Mouse (Mus musculus) T-helper 17 cell (primary cell): ENCODE results near the gene Ppid.

Experiments used
- in situ Hi-C, 2 experiments: fragments of 300-600 bp; cut with MboI, MseI; formaldehyde crosslinking; loops; 1 replicate in 1 of 2; 2 replicates in 1 of 2; pipeline ENCODE4 v1.15.1; 2025; ENCODE audit warnings: high pct_unique_total_duplicates in 2 of 2

The Ppid gene

GRCm38 (mm10) chr3:79590863-79591792 lies at the start of gene Ppid:
TSS of gene Ppid (plus strand) at chr3:79591342.
- in situ Hi-C loops = loop anchor here in 1 of 2 experiments (5.0 to 10.0 kb wide), 2 partner anchors 366 to 629 kb away; no protein-coding TSS in a partner anchor

GRCm38 (mm10) chr3:79542585-79542984 lies 48.6 kb upstream of the Ppid start:
- in situ Hi-C loops = no loop called here

- in situ Hi-C loops = no loop called here
Measured at GRCm38 (mm10) chr3:79548681-79549437, 42.3 kb upstream of the Ppid start.

GRCm38 (mm10) chr3:79549751-79550393 lies 41.3 kb upstream of the Ppid start:
- in situ Hi-C loops = no loop called here

- in situ Hi-C loops = no loop called here
Measured at GRCm38 (mm10) chr3:79551826-79552552, 39.2 kb upstream of the Ppid start.

- in situ Hi-C loops = no loop called here
Measured at GRCm38 (mm10) chr3:79553779-79554178, 37.4 kb upstream of the Ppid start.

- in situ Hi-C loops = no loop called here
Measured at GRCm38 (mm10) chr3:79555061-79555460, 36.1 kb upstream of the Ppid start.

- in situ Hi-C loops = no loop called here
Measured at GRCm38 (mm10) chr3:79559021-79559772, 31.9 kb upstream of the Ppid start.

- in situ Hi-C loops = loop anchor here in 1 of 2 experiments (10.0 kb wide), 1 partner anchor 595 kb away; no protein-coding TSS in a partner anchor
Measured at GRCm38 (mm10) chr3:79559773-79560045, 31.4 kb upstream of the Ppid start.

- in situ Hi-C loops = loop anchor here in 1 of 2 experiments (10.0 kb wide), 1 partner anchor 596 kb away; no protein-coding TSS in a partner anchor
Measured at GRCm38 (mm10) chr3:79560555-79560954, 30.6 kb upstream of the Ppid start.

- in situ Hi-C loops = loop anchor here in 1 of 2 experiments (10.0 kb wide), 1 partner anchor 597 kb away; no protein-coding TSS in a partner anchor
Measured at GRCm38 (mm10) chr3:79561784-79562715, 29.1 kb upstream of the Ppid start.

- in situ Hi-C loops = loop anchor here in 1 of 2 experiments (10.0 kb wide), 1 partner anchor 599 kb away; no protein-coding TSS in a partner anchor
Measured at GRCm38 (mm10) chr3:79563511-79563910, 27.6 kb upstream of the Ppid start.

GRCm38 (mm10) chr3:79564875-79565606 lies 26.1 kb upstream of the Ppid start:
- in situ Hi-C loops = loop anchor here in 1 of 2 experiments (10.0 kb wide), 1 partner anchor 600 kb away; no protein-coding TSS in a partner anchor

- in situ Hi-C loops = loop anchor here in 1 of 2 experiments (10.0 kb wide), 1 partner anchor 602 kb away; no protein-coding TSS in a partner anchor
Measured at GRCm38 (mm10) chr3:79566716-79567691, 24.1 kb upstream of the Ppid start.

GRCm38 (mm10) chr3:79567703-79568362 lies 23.3 kb upstream of the Ppid start, which contains the start of gene Fnip2:
TSS of gene Fnip2 (minus strand) at chr3:79567796.
- in situ Hi-C loops = loop anchor here in 1 of 2 experiments (10.0 kb wide), 1 partner anchor 603 kb away; no protein-coding TSS in a partner anchor
